Mouse (Mus musculus) E14TG2a.4 (cell line): ENCODE measurements around the gene Gng7.
"Not testable (repeated sequence)": the region's sequence is repeated elsewhere in the genome, so short reads cannot be mapped to it uniquely, and the experiment has no call there.

Experiments used
- CTCF ChIP-seq: conservative IDR thresholded peaks from 2 replicates; pipeline ENCODE4 v1.5.1; 2014; ENCODE audit warnings: low read length
- NANOG ChIP-seq: IDR thresholded peaks from 2 replicates; pipeline ENCODE4 v1.6.1; 2014; ENCODE audit warnings: borderline replicate concordance, low read length, mixed read lengths
- POU5F1 ChIP-seq: IDR thresholded peaks from 2 replicates; pipeline ENCODE4 v1.6.1; 2014; ENCODE audit warnings: low read length, borderline replicate concordance

DNA sequence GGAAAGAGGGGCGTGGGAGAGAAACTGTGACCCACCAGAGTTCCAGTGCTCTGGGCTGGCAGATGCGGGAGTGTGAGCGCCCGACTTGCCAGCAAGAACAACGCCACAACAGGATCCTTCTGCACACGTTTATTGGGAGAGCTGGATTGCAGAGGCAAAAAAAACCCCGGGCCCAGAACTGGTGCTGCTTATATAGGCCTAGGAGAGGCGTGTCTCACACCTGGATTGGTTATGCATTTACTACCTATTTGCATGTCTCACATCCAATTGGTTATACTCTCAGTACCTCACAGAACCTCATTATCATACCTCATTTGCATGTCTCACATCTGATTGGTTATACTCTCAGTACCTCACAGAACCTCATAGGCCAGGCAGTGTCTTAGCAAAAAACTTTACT is 49.8 kb upstream of the Gng7 start:
- not testable (repeated sequence) for TF ChIP-seq CTCF, POU5F1, NANOG
